ENCODE assay signal across 23 mouse cellular contexts in genomic region chr11:72452140-72452665, GRCm38 (mm10). TPM values are rescaled to one million over a fixed set of nuclear protein-coding genes. Genes with fewer than 3 reads are reported as not detected.
"Had no signal": no experiment of that assay in that cellular context is flagged by ENCODE, and none has a peak within 500 bp of the region (broad histone marks: within the 10 kb centered on the region; RNA-seq: fewer than 3 reads in every experiment).

No protein-coding gene starts in this region.

- H3K4me1 ChIP-seq: midbrain, embryonic 15.5 days had no signal

- H3K9me3 ChIP-seq: megakaryocyte, embryonic 14.5 days; midbrain, embryonic 13.5 days; midbrain, embryonic 15.5 days; neural tube, embryonic 13.5 days; neural tube, embryonic 15.5 days; stomach, embryonic 15.5 days had no signal

- H3K27ac ChIP-seq: macrophage; midbrain, embryonic 13.5 days; midbrain, embryonic 15.5 days; neural tube, embryonic 13.5 days; neural tube, embryonic 15.5 days; stomach, embryonic 15.5 days; stomach, postnatal 0 days had no signal

- ATAC-seq: midbrain, embryonic 13.5 days; midbrain, embryonic 15.5 days had no signal

- DNase-seq: lung, adult 18-20 months; lung, embryonic 14.5 days; lung, postnatal 10 days; lung, postnatal 36 days; retina, postnatal 1 day; right cerebral cortex, adult 18-20 months; thymus, adult 2 months; thymus, postnatal 25 days; thymus, postnatal 4 days had no signal

- H3K9ac ChIP-seq: lung, embryonic 14.5 days; midbrain, embryonic 13.5 days; midbrain, embryonic 15.5 days; neural tube, embryonic 13.5 days; neural tube, embryonic 15.5 days; stomach, embryonic 15.5 days had no signal

- H3K4me3 ChIP-seq: megakaryocyte, embryonic 14.5 days; midbrain, embryonic 13.5 days; midbrain, embryonic 15.5 days; myocyte; neural tube, embryonic 13.5 days; neural tube, embryonic 15.5 days; stomach, embryonic 15.5 days had no signal

- H3K27me3 ChIP-seq: megakaryocyte, embryonic 14.5 days; midbrain, embryonic 13.5 days; midbrain, embryonic 15.5 days; neural tube, embryonic 13.5 days; neural tube, embryonic 15.5 days; stomach, embryonic 15.5 days had no signal

RNA-seq across cellular contexts. Expression of gene Ggt6, which starts 16.9 kb away (rescaled TPM):
- total RNA-seq: megakaryocyte progenitor cell, adult 5-6 weeks had no signal
- polyA plus RNA-seq: lung, embryonic 14.5 days; lung, embryonic 16.5 days; macrophage; midbrain, embryonic 11.5 days; midbrain, embryonic 13.5 days; midbrain, embryonic 15.5 days; midbrain, postnatal 0 days; myocyte; neural tube, embryonic 11.5 days; neural tube, embryonic 13.5 days; neural tube, embryonic 15.5 days had no signal

RNA-seq across cellular contexts. Expression of gene Spns2, which starts 37.5 kb away (rescaled TPM):
- polyA plus RNA-seq: macrophage had no signal

RNA-seq across cellular contexts. Expression of gene Smtnl2, which starts 40.7 kb away (rescaled TPM):
- total RNA-seq: megakaryocyte progenitor cell, adult 5-6 weeks had no signal
- polyA plus RNA-seq: macrophage had no signal
